Mouse (Mus musculus): ENCODE measurements around the gene Cela1.

DNA sequence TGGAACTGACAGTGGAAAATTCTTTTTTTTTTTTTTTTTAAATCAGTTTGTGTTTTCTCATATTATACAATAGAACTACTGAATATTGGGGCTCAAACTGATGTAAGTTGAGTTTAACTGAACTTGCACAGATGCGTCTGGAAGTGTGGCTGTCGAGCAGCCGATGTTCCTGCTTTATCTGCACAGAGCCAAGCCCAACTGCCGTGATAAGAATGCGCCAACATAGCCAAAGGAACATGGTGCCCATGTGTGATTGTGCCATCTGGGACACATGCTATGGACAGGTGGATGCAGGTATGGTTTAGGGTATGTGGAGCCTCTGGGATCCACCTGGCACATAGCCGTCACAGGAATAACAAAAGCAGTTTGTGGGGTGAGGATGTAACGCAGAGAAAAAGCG, 1.9 kb downstream of the Cela1 start:
- no peak for TF ChIP-seq CTCF (IDR thresholded peaks at IDR 0.05; ENCODE audit: borderline replicate concordance, insufficient read depth, low read depth, low read length)
- TF ChIP-seq POLR2A (IDR thresholded peaks at IDR 0.05; ENCODE audit: borderline replicate concordance, insufficient read depth, low read length) = no peak

Measured in cerebellum, adult 2 months (tissue).